Mouse (Mus musculus) liver, postnatal 0 days (tissue): ENCODE results near the gene Serpinb7. TPM values are rescaled to one million over a fixed set of nuclear protein-coding genes. Genes with fewer than 3 reads are reported as not detected.
A peak's percentile ranks its signal among the peaks of the same experiment; 100 is the strongest.

Experiments
- ATAC-seq: fragments of 200-750 bp; cut with Nextera tagmentation; 2 replicates; pipeline ENCODE4 v1.8.0; 2017; ENCODE audit warnings: mild to moderate bottlenecking, moderate library complexity
- DNase-seq: peaks from one replicate; pipeline ENCODE4 v3.0.0-alpha.2; 2016
- H3K27ac ChIP-seq: fragments of 300-500 bp; sonication (generic); 2 replicates; pipeline ENCODE4 v1.5.1; 2014; ENCODE audit warnings: antibody characterized with exemption, moderate library complexity, mild to moderate bottlenecking, low read depth
- H3K27me3 ChIP-seq: fragments of 300-500 bp; sonication (generic); 2 replicates; pipeline ENCODE4 v1.6.1; 2014; ENCODE audit warnings: low read length, control low read depth, mixed read lengths; ENCODE audit not compliant: insufficient read depth
- H3K36me3 ChIP-seq: fragments of 300-500 bp; sonication (generic); replicated peaks from 2 replicates; pipeline ENCODE4 v1.6.1; 2014; ENCODE audit warnings: mild to moderate bottlenecking, control low read depth, low read length, moderate library complexity, mixed read lengths; ENCODE audit not compliant: insufficient read depth
- H3K4me1 ChIP-seq: fragments of 300-500 bp; sonication (generic); 2 replicates; pipeline ENCODE4 v1.6.1; 2014; ENCODE audit warnings: antibody characterized with exemption, mild to moderate bottlenecking, control low read depth; ENCODE audit not compliant: insufficient read depth
- H3K4me2 ChIP-seq: fragments of 300-500 bp; sonication (generic); 2 replicates; pipeline ENCODE4 v1.6.1; 2014; ENCODE audit warnings: low read depth, mild to moderate bottlenecking, low read length, moderate library complexity, mixed read lengths
- H3K4me3 ChIP-seq: fragments of 300-500 bp; sonication (generic); 2 replicates; pipeline ENCODE4 v1.5.1; 2014; ENCODE audit warnings: low read depth, low read length
- H3K9ac ChIP-seq: fragments of 300-500 bp; sonication (generic); replicated peaks from 2 replicates; pipeline ENCODE4 v1.6.1; 2014; ENCODE audit warnings: mild to moderate bottlenecking, moderate library complexity
- H3K9me3 ChIP-seq: fragments of 300-500 bp; sonication (generic); 2 replicates; pipeline ENCODE4 v1.6.1; 2016; ENCODE audit warnings: mild to moderate bottlenecking, control low read depth, low read length, mixed read lengths
- CTCF ChIP-seq: sonication (generic); IDR thresholded peaks from 2 replicates; pipeline ENCODE4 v1.5.1; 2016; ENCODE audit warnings: antibody characterized with exemption, low read depth
- EP300 ChIP-seq: IDR thresholded peaks from 2 replicates; pipeline ENCODE4 v1.6.1; 2016; ENCODE audit warnings: antibody characterized with exemption, low read depth, mild to moderate bottlenecking
- WGBS: fragments of 180-500 bp; shearing (Covaris S2); extraction: QIAGEN DNeasy Blood & Tissue Kit; methylation state at CpG from one replicate; pipeline ENCODE4 v1.1.7; 2014; ENCODE audit not compliant: insufficient replicate concordance; 5-methylcytosine and 5-hydroxymethylcytosine counted together
- polyA plus RNA-seq: library from polyadenylated mRNA; unstranded; fragments of >200 nt; fragmentation: Nextera tagmentation; extraction: Ambion mirVana; gene quantifications from 2 replicates; pipeline ENCODE4 v1.2.1, GENCODE M21; 2015

Gene Serpinb7
- polyA plus RNA-seq, 1 experiment from 2014 or later = not detected

- TF ChIP-seq EP300 (no peak), CTCF (no peak)
- H3K4me3 ChIP-seq = no peak overlapping the region
- DNase-seq = no peak
- ATAC-seq = no peak
- H3K27ac ChIP-seq = peak overlapping the region; percentile 6; the same call in 1 of the 2 replicates
- no peaks in the 10 kb centered on the region for H3K27me3 ChIP-seq
- WGBS = 51% methylated on average over 3 of the region's 3 CpGs
- H3K4me2 ChIP-seq = no peak overlapping the region
- no peaks in the 10 kb centered on the region for H3K36me3 ChIP-seq
- no peak overlapping the region for H3K9ac ChIP-seq
- H3K4me1 ChIP-seq = no peaks in the 10 kb centered on the region
- no peaks in the 10 kb centered on the region for H3K9me3 ChIP-seq
Measured at GRCm38 (mm10) chr1:107447228-107447931, 47.9 kb downstream of the Serpinb7 start.

- no peaks in the 10 kb centered on the region for H3K9me3 ChIP-seq
- DNase-seq (no peak), ATAC-seq (no peak)
- H3K9ac ChIP-seq = no peak overlapping the region
- H3K27me3 ChIP-seq = no peaks in the 10 kb centered on the region
- H3K27ac ChIP-seq = no peak overlapping the region
- H3K36me3 ChIP-seq = no peaks in the 10 kb centered on the region
- TF ChIP-seq CTCF (no peak), EP300 (no peak)
- no peak overlapping the region for H3K4me3 ChIP-seq
- H3K4me2 ChIP-seq = no peak overlapping the region
- H3K4me1 ChIP-seq = no peaks in the 10 kb centered on the region
Measured at GRCm38 (mm10) chr1:107479909-107480308, 80.5 kb downstream of the Serpinb7 start.

- TF ChIP-seq EP300 (no peak), CTCF (peak; percentile 86)
- no peak overlapping the region for H3K4me2 ChIP-seq
- ATAC-seq (0 out of 2 replicates have a peak, but pooled peaks have one; percentile 29), DNase-seq (peak; percentile 77)
- 27% methylated on average over 11 of the region's 11 CpGs for WGBS
- H3K4me3 ChIP-seq = no peak overlapping the region
- H3K27ac ChIP-seq = no peak overlapping the region
- H3K4me1 ChIP-seq = no peaks in the 10 kb centered on the region
- no peaks in the 10 kb centered on the region for H3K36me3 ChIP-seq
- H3K9me3 ChIP-seq = no peaks in the 10 kb centered on the region
- no peaks in the 10 kb centered on the region for H3K27me3 ChIP-seq
- no peak overlapping the region for H3K9ac ChIP-seq
Measured at GRCm38 (mm10) chr1:107481452-107481851, 82.0 kb downstream of the Serpinb7 start.

GRCm38 (mm10) chr1:107489577-107489976 lies 90.1 kb downstream of the Serpinb7 start:
- no peaks in the 10 kb centered on the region for H3K4me1 ChIP-seq
- WGBS = 62% methylated on average over 8 of the region's 8 CpGs
- no peaks in the 10 kb centered on the region for H3K27me3 ChIP-seq
- no peak overlapping the region for H3K27ac ChIP-seq
- H3K36me3 ChIP-seq = no peaks in the 10 kb centered on the region
- H3K4me2 ChIP-seq = no peak overlapping the region
- H3K9ac ChIP-seq = no peak overlapping the region
- no peak for TF ChIP-seq CTCF
- TF ChIP-seq EP300 = no peak
- ATAC-seq = no peak
- no peak for DNase-seq
- no peak overlapping the region for H3K4me3 ChIP-seq
- H3K9me3 ChIP-seq = no peaks in the 10 kb centered on the region

GRCm38 (mm10) chr1:107496789-107497188 lies 97.3 kb downstream of the Serpinb7 start:
- DNase-seq = peak; percentile 42
- no peak overlapping the region for H3K4me2 ChIP-seq

GRCm38 (mm10) chr1:107502025-107502424 lies 102.6 kb downstream of the Serpinb7 start:
- Histone ChIP-seq H3K36me3 (no peaks in the 10 kb centered on the region), H3K4me2 (no peak overlapping the region), H3K9ac (no peak overlapping the region), H3K27ac (no peak overlapping the region), H3K27me3 (no peaks in the 10 kb centered on the region), H3K9me3 (no peaks in the 10 kb centered on the region), H3K4me3 (no peak overlapping the region), H3K4me1 (no peaks in the 10 kb centered on the region)
- DNase-seq = no peak
- ATAC-seq = peak; percentile 33; the same call in 1 of the 2 replicates
- peak; percentile 57 for TF ChIP-seq EP300
- TF ChIP-seq CTCF = no peak

More at GRCm38 (mm10) chr1:107496789-107497188, 97.3 kb downstream of the Serpinb7 start:
- 24% methylated on average over 2 of the region's 2 CpGs for WGBS
- H3K4me3 ChIP-seq = no peak overlapping the region
- TF ChIP-seq EP300 (0 out of 2 replicates have a peak, but pooled peaks have one; percentile 14), CTCF (no peak)
- peak; percentile 88 for ATAC-seq
- H3K36me3 ChIP-seq = no peaks in the 10 kb centered on the region
- H3K9ac ChIP-seq = no peak overlapping the region
- no peaks in the 10 kb centered on the region for H3K4me1 ChIP-seq
- no peaks in the 10 kb centered on the region for H3K9me3 ChIP-seq
- peak overlapping the region; percentile 31; the same call in 1 of the 2 replicates for H3K27ac ChIP-seq
- no peaks in the 10 kb centered on the region for H3K27me3 ChIP-seq

Other genes starting within 250 kb of the Serpinb7 start
- gene Serpinb3b, start 121.3 kb upstream of the Serpinb7 start, polyA plus RNA-seq = not detected in 2 replicates
- not detected in 2 replicates for gene Serpinb3c, start 121.3 kb upstream of the Serpinb7 start, polyA plus RNA-seq
- gene Serpinb11, start 38.5 kb upstream of the Serpinb7 start, polyA plus RNA-seq = not detected in 2 replicates
- 3.6 and 3.7 TPM in 2 replicates for gene Serpinb2, start 111.8 kb downstream of the Serpinb7 start, polyA plus RNA-seq
- 0.12 and 0.19 TPM in 2 replicates for gene Serpinb8, start 190.4 kb downstream of the Serpinb7 start, polyA plus RNA-seq